Mouse (Mus musculus) kidney, postnatal 4 days (tissue): ENCODE results near the gene Ebf4.

Experiments
- DNase-seq, 2 experiments: peaks; one replicate each; pipeline ENCODE4 v3.0.0; 2021; ENCODE audit warnings: mixed read lengths in 2 of 2

Gene Ebf4

DNA sequence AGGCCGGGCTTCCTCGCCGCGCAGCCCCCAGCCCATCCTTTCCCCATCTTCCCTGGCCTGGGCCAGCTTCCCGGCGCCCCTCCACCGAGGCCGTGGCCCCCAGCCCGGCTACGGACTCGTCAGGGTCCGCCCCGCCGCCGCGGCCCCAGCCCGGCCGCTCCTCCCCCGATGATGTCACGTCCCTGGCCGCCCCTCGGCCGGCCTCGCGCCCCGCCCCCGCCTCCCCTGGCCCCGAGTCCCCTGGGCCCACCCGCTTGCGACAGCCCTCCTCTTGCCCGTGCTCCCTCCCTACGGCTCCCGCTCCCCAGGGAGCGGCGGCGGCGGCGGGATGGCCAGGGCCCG lies at the start of gene Ebf4:
Gene Ebf4 (plus strand): TSS at position 234 of the 342 bp plus-strand sequence.
- DNase-seq: peak; percentile 77 to 82

DNA sequence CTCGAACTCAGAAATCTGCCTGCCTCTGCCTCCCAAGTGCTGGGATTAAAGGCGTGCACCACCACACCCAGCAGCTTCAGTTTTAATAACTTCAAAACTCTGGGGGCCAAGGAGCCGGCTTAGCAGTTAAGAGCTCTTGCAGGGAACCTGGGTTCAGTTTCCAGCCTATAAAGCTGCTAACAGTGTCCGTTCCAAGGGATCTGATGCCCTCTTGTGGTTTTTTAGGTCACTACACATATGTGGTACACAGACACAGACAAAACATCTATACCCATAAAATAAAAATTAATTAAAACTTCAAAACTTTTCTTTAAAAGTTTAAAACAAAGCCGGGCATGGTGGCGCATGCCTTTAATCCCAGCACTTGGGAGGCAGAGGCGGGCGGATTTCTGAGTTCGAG lies 48.1 kb upstream of the Ebf4 start:
- peak; percentile 4 to 17 for DNase-seq

DNA sequence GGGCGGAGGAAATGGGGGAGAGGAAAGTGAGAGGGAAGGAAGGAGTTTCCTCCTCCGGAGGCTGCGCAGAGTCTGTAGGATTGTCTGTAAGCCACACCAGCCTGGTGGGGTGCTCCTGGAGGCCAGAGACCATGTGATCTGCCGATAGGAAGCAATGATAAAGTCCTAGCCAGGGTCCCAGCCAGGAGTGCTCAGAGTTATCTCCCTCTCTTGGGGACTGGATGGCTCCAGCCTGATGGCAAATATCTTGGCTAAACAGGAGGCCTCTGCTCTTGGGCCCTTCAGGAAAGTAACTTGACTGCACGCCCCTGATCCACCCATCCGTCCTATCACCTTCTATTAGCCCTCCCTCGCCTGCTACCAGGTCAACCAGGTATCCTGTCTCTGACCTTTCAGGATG lies 46.7 kb upstream of the Ebf4 start:
- DNase-seq: no peak

DNA sequence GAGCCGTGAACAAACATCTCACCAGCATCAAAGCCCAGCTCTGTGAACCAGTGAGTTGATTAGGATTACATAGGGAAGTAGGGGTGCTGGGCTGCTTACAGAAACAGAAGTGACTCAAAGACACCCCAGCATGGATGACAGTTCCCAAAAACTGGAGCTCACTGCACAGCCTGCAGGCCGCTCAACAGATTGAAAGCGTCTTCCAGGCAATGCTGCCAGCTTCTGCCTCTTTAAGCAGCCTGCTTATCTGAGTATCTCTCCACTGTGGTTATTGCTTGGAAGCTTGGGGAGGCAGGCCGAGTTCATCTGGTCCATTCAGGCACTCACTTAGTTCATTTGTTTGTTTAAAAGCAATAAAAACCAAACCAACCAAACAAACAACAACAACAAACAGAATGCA lies 38.2 kb upstream of the Ebf4 start:
- no peak for DNase-seq

DNA sequence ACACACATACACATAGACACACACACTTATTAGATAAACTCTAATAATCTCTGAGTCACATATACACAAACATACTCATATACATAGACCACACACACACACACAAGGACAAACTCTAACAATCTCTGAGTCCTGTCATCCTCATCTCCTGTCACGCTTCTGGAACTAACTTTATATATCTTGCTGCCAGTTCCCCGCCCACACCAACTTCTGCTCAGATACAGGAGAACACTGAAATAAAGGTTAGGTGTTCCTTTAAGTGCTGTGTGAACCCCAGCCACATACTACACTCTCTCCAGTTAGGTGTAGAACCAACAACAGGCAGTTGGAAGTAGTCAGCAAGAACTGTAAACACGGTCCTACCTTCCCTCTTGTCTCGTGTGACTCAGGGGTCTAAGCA lies 34.1 kb upstream of the Ebf4 start:
- DNase-seq: no peak

DNA sequence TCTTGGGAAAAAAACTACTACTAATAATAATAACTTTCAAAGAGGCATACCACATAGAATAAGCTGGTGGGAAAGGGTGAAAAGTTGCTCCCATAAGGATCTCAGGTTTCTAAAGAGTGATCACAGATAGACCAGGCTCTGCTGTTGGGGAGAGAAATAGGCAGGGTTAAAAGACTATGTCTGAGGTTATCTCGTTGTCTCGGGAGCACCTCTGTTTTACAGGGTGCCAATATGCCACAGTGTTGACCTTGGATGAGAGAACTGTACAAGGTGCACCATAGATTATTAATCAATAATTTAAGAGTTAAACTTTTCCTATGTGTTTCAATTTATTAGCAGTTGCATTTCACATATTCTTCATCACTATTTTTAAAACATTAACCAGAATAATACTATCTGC lies 33.1 kb upstream of the Ebf4 start:
- DNase-seq: no peak

DNA sequence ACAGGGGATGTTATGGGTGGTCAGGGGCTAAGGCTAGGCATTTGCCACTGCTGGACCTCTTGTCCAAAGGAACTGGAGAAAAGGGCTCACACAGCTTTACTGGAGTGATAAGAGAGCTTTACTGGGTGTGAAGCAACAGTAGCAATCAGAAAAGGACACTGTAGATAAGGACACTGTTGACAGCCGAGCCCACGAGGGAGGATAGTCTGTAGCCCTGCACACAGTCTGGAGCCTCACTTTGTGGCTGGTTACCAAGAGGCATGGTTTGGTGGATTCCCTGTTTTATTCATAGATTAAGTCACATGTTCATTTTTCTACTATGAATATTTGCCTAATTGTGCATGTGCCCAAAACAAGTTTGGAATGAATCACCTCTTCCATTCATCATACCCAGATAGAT lies 32.6 kb upstream of the Ebf4 start:
- no peak for DNase-seq

DNA sequence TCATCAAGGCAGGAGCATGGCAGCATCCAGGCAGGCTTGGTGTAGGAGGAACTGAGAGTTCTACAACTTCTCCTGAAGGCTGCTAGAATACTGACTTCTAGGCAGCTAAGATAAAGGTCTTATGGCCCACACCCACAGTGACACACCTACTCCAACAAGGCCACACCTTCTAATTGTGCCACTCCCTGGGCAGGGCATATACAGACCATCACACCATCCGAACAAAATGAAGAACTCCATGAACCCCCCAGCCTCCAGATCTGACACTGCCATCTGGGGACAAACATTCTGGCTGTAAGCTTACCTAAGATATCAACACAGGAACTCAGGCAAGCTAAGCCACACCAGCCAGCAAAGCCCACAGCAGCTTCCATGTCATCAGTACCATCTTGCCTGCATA lies 29.4 kb upstream of the Ebf4 start:
- no peak for DNase-seq

DNA sequence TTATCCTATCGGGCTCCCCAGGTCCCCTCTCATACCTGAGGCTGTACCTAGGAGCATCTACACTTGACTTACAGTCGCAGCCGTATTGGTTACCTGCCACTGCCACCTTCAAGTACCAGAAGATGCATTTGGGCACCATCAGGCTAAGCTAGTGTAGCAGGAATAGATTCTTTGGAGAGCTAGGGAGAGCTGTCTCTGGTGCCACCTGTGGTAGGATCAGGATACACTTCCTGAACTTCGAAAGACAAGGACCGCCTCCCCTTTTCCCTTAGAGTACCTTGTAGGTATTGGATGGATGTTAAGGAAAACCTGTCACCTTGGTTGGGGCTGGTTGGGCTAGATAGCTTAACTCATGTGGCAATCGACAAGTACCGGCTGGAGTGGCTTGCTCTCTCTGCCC lies 26.9 kb upstream of the Ebf4 start:
- DNase-seq: no peak

DNA sequence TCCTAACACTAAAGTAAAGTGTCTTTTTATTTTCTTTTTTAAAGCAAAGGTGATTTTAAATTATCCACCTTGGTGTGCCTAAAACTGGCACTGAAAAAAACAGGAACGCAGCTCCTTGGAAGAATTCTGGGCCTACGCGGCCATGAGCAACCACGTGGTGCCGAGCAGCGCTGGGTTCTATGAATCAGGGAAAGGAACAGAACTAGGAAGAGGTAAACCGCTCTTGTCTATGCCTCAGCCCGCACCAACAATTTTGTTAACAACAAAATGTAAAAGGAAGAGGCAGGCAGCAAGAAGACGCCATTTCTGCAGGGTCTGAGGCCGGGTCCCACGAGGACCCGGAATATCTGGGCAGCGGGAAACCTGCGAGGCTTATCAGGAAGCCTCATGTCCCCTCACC lies 21.2 kb upstream of the Ebf4 start:
- DNase-seq: no peak

DNA sequence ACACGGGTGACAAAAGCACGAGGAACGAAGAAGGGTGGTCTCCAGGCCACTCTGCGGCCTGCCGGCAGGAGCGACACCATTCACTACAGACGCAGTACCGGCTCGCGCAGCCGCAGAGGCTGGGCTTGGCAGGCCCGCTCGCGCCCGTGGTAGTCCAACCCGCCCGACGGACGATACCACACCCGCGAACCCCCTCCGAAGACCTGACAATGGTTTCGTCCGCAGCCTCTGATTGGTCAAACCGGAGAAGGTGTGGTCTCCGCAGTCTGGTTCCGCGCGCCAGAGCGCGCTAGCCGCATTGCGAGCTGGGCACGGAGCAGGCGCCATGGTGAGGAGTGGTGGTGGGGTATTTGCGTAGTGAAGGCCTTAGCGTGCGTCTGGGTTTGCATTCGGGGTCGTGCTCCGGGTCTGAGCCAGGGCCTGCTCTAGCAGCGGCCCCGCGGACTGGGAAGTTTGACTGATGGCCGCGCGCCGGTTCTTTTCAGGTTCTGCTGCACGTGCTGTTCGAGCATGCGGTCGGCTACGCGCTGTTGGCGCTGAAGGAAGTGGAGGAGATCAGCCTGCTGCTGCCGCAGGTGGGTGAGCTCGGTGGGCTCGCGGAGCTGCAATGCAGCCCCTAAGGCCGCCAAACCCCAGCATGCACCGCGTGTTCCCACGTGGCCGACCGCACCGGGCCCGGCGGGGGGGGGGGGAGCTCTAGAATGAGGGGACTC lies 20.7 kb upstream of the Ebf4 start, which contains the start of gene Nop56:
Gene Nop56 (plus strand): TSS at position 282 of the 713 bp plus-strand sequence.
- peak; percentile 99 for DNase-seq

DNA sequence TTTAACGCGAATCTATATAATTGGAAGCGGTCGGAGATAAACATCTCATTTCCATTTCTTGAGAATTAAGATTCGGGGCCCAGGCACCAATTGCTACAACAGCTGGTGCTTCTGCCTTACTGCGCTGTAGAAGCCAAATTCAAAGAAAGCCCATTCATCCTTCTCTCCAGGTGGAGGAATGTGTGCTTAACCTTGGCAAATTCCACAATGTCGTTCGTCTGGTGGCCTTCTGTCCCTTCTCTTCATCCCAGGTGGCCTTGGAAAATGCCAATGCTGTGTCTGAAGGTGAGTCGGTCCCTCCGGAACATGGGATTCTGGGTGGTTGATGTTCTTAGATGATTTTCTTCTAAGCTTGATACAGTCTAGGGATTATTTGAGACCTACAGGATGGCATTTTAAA lies 20.1 kb upstream of the Ebf4 start:
- no peak for DNase-seq

DNA sequence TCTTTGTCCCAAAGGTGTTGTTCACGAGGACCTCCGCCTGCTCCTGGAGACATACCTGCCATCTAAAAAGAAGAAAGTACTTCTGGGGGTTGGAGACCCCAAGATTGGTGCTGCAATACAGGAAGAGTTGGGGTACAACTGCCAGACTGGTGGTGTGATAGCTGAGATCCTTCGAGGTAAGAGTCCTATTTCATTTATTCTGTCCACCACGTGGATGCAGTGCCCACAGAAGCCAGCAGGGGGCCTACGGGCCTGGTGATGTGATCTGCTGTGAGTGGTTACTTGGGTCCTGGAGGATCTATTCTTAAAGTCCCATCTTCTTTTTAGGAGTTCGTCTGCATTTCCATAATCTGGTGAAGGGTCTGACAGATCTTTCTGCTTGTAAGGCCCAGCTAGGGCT lies 19.3 kb upstream of the Ebf4 start:
- DNase-seq: peak; percentile 83 to 86

DNA sequence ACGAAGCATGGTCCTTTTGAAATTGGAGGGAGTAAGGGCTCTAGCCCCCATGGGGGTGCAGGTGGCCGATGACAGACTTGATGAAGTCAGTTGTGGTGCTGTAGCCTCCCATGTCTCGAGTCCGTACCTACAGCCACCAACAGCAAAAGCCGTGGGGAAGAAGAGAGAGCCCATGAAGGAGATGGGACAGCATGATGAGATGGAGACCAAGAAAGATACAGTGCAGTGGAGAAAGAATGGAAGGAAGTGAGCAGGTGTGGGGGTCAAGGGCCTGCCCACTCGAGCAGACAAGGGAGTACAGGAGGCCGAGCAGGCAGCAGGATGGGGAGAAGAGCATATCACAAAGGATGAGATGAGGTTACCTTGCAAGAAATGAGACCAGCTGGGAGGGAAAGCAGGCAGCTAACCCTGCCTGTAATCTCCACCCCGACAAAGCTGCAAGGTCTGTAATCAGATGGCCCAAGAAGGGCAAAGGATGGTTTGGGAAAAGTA lies 15.3 kb upstream of the Ebf4 start:
- DNase-seq: no peak

DNA sequence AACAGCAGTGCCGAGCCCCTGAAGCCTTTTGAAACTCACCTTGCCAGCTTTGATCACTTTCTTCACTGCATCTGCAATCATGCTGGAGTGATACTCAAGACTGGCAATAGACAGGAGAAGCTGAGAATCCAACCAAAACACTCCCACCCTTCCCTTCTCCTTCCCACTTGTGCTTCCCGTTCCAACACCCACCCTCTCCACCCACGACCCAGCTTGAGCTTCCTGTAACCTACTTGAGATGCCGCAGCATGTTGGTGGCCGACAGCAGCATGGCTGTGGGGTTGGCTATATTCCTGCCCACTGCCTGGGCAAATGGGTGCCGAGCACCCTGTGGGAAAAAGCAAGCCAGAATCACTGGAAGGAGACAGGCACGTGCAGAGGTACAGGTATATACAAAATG lies 14.7 kb upstream of the Ebf4 start:
- DNase-seq: no peak

DNA sequence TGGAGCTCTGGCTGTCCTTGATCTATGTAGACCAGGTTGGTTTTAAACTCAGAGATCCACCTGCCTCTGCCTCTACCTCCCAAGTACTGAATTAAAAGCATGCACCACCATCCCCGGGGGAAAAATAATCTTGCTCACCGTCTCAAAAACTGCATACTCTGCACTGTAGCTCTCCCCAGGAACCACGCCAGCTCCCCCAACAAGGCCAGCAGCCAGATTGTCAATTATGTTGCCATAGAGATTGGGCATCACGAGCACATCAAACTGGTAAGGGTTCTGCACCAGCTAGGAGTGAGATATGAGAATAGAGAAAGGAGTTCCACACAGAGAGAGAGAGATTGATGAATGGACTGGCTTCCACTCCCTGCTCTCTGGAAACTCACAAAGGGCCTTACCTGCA lies 14.2 kb upstream of the Ebf4 start:
- DNase-seq: no peak

DNA sequence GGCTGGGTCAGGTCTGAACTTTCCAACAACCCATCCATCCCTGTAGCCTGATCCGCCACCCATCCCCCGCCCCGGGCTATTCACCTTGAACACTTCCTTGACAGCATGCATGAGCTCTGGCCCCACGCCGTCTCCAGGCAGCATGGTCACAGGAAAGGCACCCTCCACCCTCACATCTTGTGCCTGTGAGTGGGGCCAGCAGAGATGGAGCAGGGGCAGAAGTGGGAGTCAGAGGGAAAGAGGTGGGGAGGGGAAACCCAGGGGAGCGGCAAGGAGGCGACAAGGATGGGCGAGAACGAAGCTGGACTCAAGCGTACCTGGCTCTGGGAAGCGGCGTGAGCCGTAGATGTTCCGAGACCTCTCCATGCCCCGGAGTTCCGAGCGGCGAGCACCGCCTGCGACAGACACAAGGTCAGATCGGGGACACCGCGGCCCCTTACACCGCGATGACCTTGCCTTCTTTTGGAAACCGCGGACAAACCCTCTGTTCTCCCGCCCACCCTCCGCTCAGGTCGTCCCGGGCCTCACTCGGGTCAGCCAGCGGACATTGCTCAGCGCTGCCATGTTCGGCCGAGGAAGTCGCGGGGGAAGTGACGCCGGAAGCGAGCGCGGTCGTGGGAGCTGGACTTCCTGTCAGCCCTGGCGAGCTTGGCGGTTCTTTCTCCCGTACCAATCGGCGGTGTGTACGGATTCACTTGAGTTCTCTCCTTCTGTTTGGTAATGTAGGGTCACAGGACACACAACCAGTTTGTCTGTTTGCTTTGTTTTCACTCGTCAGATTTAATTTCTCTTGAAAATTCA lies 10.9 kb upstream of the Ebf4 start, which contains the start of gene Idh3b:
Gene Idh3b (minus strand): TSS at position 694 of the 801 bp plus-strand sequence.
- DNase-seq: peak; percentile 95

DNA sequence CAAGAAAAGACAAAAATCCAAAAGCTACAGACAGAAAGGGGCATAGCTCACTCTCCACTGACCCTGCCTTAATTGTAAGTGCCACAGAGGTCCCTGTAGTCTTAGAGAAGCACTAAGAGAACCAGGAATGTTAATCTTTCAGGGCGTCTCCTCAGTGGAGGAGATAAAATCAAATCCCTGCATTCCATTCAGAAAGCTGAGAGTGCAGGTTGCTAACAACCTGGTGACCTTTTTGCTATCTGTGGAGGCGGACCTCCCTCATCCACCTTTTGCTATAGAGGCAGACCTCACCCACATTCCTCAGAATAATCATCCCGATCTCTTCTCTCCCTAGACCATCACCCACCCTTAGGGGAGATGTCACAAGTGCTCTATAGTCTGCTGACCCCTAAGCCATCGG lies 5.9 kb upstream of the Ebf4 start:
- DNase-seq: no peak

DNA sequence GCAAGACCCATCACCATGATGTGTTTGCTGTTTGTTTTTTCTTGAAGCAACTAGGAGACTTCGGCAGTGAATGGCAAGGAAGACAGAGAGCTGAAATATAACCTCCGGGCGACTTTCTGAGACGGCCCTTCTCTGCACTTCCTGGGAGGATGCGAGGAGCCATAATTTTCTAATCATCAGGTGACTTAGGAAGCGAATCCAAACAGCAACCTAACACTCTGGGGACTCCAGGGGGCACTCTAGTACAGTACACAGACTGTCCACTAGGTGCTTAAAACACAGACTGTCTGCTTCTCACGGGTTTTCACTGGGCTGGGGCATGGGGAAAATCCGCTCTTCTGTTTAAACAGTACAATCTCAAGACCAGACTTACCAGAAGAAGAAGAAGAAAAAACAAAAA lies 3.5 kb upstream of the Ebf4 start:
- peak; percentile 75 to 84 for DNase-seq

DNA sequence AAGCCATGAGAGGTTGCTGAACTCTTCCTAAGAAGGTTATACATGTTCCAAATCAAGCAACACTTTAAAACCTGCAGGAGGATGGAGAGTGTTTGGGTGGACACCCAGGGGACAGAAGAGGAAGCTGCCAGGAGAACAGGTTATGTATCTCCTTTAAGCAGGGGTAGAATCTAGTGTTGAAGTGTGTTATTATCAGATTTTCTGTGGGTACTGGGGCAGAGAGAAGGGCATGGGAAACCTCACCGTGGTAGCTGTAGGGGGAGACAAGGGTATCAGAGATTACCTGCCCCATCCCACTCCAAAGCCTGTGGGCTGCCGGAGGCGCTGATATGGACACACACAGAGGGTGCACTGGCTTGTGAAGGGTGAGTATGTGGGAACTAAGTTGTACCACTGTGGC lies 2.0 kb upstream of the Ebf4 start:
- DNase-seq: no peak

DNA sequence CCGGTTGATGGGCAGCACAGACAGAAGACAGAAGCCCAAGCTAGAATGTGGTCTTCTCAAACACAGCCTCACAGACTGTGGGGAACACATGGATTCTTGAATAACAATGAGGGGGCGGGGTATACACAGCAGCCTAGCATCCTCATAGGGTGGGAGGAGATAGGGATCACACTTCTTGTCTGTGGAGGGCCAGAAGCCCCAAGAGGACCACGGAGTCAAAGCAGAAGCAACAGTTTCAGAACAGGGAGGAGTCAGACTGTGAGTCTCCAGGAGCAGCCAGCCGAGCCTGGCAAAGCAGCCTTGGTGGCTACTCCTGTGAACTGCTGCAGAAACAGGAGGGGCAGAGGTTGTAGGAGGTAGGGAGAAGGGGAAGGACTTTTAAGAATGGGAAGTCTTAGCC lies 1.5 kb upstream of the Ebf4 start:
- peak; percentile 29 to 42 for DNase-seq

DNA sequence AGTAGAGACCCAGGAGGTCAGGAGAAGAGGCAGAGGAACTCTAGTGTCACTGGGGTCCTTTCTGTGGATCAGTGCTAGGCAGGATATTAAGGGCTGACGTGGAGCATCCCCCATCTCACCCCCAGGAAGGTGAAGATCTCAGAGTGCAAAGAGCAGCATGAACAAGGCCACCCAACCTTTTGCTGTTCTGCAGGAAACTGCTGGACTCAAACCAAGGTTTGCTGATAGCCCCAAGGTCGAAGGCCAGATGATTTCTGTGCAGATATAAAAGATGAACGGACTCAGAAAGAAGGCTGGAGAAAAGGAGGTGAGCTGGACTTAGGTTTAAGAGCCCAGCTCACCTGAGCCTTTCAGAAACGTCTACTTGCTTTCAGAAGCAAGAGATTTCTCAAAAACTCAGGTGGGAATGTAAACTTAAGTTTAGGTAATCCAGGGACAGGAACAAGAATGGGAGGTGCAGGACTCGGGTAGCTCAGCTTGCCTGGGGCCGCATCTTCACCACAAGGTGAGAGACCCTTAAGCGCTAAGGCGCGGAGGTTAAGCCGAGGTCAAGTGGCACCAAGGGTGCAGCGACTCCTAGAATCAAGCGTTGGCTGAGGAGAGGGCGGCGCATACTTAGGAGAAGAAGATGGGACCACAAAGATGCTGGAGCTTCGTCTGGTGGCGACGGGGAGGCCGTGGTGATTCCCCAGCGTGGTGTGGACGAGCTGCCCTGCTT lies 592 bp upstream of the Ebf4 start:
- DNase-seq: no peak

DNA sequence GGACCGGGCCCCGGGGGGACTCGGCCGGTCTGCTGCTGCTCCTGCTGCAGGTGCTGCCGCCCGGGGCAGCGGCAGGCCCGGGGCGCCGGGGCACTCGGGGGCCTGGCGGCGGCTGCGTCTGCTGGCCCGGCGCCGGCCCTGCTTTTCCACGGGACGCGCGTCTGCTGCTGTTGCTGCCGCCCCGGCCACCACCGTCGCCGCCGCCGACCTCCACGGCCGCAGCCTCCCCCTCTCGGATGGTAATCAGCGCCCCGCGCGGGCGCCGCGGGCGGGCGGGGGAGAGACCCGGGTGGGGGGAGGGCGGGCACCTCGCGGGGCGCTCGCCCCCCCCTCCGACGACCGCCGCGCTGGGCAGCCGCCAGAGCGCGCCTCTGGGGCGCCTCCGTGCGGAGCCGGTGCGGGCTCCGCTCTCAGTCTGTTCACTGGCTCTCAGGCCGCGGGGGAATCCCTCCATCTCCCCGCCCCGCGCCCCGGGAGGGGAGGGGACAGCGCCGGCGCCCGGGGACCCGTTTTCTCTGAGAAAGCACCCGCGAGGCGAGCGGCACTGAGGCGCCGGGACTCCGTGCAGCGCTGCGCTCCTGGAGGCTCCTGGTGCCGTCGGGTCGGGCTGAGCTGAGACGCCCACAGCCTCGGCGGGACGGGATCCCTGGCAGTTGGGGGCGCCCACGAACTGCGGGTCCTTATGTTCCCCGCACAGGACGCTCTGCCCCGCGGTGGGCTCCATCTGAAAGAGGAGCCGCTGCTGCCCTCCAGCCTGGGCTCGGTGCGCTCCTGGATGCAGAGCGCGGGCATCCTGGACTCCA lies 563 bp downstream of the Ebf4 start:
- peak; percentile 62 to 74 for DNase-seq
